Mouse (Mus musculus) ES-Bruce4 (cell line): ENCODE data around the gene Rhod.

Source experiments
- CTCF ChIP-seq: IDR thresholded peaks from one replicate; pipeline ENCODE4 v1.8.1; 2011; ENCODE audit warnings: low read depth, low read length
- EP300 ChIP-seq: IDR thresholded peaks from 2 replicates; pipeline ENCODE4 v1.6.1; 2011; ENCODE audit warnings: low read depth, low read length; ENCODE audit not compliant: insufficient read depth
- POLR2A ChIP-seq: IDR thresholded peaks from one replicate; pipeline ENCODE4 v1.8.1; 2011; ENCODE audit warnings: low read length; ENCODE audit not compliant: insufficient read depth

- no peak for TF ChIP-seq POLR2A
- peak; percentile 75 for TF ChIP-seq CTCF
- no peak for TF ChIP-seq EP300
These were observed 3.2 kb upstream of the Rhod start for GRCm38 (mm10) chr19:4442408-4442807.
